Mouse (Mus musculus): ENCODE results near the gene Chst8.

The Chst8 gene

DNA sequence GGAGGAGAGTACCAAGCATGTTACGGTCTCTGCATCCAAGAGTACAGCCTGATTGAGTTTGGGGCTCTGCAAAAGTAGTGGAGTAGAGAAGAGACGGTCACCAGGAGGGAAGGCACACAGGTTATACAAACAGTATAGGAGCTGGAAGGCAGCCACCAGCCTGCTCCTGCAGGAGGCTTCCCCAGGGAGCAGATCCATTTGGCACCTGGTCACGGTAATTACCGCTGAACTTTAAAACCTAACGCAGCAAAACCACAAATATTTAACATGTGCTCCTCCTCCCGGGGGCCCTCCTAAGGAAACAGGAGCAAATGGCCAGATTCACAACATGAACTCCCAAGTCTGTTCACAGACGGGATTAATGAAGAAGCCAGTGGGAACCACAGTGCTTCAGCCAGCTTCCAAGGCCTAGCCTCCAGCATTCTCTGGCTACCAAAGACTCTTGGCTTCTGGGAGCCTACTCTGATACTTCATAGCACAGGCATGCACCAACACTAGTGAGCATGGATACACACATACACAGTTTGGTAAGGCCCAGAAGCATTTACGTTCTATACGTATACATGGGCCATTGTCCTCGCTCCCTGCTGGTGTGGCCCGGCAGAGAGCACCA lies 97.6 kb downstream of the Chst8 start:
- in situ Hi-C loops (cut with MboI), result no loop called here

DNA sequence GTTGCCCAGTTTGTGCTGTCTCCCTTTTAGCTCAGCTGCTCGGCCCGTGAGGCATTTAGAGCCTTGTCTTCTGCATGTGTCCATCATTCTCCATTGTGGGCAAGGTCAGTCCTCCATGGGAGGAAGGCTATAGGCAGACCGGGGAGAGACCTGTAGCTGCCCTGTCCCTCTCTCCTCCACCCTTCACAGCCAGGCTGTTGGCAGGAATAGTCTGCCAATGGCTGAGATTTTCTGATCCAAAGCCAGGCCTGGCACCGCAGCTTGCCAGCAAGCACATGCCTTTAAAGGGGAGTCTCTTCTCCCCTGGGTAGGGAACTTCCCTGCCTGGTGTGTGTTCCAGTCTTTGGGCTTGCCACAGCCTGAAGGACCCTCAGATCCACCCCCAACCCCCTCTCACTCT lies 103.4 kb downstream of the Chst8 start:
- in situ Hi-C loops (cut with MboI), result no loop called here

DNA sequence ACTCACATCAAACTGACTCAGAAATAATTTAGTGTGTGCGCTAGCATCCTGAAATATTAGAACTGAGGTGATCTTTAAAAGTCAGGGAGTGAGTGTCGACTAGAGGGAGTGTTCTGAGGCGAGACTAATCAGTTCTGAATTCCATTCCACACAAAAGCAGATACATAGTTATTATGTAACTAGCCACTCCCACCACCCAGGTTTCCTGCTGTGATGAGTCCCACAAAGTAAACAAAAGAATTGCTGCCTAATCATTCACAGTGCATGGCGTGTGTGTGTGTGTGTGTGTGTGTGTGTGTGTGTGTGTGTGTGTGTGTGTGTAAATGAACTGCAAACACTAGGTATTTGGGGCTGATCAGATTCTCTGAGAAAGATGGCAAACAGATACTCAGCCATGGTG lies 108.1 kb downstream of the Chst8 start:
- in situ Hi-C loops (cut with MboI), result no loop called here

DNA sequence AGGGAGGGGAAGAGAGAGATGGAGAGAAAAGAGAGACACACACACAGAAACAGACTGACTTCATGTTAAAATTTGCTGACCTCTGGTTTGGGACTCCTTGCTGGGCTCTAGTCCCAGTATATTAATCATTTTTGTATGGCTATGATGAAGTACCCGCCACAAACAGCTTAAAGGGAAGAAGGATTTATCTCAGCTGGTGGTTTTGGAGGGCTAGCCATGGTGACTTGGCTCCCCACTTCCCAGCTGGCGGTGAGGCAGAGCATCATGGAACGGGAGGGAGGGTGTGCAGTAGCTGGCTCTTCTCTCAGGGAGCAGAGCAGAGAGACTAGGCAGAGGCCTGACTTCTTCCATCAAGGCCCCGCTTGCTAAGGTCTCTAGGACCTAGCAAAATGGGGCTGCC lies 109.1 kb downstream of the Chst8 start:
- in situ Hi-C loops (cut with MboI), result no loop called here

DNA sequence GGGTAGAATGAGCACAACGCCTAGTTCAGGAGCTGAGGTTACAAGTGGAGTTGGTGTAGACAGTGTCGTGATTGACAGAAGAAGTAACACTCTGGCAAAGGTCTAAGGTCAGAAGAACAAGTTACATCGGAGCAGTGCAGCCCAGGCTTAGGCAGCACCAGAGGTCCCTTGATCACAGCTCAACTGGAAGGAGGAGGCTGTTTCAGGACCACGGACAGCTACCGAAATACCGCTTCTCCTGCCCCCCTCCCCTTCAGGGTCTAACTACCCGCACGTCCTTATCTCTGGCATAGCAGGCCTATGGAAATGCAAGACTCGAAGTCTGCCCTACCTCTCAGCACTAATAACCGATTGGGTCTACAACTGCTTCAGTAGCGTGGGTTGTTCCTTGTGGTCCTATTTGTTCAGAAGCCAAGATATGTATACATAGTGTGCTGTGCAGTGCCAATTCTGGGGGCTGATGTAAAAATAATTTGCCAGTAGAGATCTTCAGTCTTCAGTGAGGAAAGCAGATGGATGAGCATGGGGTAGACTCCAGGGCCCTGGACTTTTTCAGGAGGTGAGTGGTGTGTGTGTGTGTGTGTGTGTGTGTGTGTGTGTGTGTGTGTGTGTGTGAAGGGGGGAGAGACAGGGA lies 109.7 kb downstream of the Chst8 start:
- in situ Hi-C loops (cut with MboI), result no loop called here

DNA sequence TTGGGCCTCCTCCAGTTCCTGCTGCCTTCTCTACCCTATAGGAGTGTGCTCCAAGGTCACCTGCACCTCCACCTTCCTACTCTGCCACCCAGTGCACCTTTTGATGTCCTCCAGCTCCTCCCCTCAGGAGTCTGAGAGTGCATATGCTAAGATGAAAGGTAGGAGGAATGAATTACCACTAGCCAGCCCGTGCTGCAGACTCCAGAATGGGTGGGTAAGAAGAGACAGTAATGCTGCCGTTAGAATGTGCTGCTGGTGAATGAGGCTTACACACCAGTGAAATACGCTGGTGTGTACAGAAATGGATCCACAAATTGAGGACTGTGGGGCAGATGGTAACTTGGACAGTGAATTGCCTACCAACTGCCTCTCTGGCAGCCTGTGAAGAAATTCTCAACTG lies 112.6 kb downstream of the Chst8 start:
- in situ Hi-C loops (cut with MboI), result no loop called here

DNA sequence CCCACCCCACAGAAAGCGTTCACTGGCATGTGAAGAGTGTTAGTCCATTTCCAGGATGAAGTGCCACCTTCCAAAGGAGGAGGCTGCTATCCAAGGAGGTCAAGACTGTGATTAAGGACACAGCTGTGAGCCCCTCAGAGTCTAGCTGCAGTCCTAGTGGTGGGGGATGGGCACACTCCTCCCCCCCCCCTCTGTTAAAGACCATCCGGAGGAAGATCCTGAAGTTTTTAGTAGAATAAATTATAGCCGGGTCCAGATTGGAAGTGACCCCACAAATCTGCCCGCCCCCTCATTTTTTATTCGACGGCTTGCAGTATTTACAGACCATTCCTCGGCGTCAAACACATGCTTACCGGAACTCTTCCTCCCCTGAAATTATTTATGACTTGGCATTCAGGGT lies 114.3 kb downstream of the Chst8 start:
- in situ Hi-C loops (cut with MboI), result no loop called here

DNA sequence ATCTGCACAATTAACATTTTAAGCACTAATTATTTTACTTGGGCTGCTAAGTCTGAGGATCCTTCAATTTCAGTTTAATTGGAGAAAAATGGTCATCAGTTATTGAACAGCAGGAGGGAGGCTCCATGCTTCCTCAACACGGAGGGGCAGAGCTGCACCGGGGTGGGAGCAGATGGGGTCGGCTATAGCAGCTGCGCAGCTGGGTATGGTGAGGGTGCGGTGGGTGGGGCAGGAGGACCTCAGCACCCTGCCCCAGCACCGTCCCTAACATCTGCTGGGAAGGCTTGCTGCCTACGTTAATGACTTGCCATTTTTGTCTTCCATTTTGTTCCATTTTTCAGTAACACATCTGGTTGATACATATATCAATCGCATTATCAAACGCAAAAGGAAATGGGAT lies 116.4 kb downstream of the Chst8 start:
- in situ Hi-C loops (cut with MboI), result no loop called here

DNA sequence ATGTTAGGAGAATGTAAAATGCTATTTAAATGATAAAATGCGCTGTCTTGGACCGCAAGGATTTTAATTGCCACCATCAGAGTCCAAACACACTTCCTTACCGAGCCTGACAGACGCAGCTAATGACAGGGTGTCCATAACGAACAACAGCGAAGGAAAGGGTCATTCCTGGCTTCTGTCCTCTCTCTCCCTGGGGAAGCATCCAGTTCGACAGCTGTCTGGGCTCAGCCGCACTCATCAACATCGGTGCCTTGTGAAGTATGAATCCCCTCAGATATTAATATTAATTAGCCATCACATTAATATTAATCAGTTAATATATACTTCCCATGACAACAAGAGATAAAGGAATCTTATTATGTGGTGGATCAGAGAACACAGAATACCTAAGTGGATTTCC lies 117.6 kb downstream of the Chst8 start:
- in situ Hi-C loops (cut with MboI), result no loop called here

DNA sequence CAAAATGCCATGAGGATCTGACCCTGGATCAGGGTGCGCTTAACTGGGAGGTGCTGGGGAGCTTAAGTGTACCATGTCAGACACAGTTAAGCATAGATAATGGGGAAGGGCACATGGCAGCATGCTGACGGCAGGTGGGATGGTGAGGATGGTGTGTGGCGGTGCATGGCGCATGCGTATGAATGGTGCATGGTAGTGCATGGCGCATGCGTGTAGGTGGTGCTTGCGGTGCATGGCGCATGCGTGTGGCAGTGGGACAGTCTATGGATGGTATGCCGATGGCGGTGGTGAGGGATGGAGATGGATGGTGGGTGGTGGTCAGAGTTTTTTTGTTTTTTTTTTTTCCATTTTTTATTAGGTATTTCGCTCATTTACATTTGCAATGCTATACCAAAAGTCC lies 118.6 kb downstream of the Chst8 start:
- in situ Hi-C loops (cut with MboI), result no loop called here

DNA sequence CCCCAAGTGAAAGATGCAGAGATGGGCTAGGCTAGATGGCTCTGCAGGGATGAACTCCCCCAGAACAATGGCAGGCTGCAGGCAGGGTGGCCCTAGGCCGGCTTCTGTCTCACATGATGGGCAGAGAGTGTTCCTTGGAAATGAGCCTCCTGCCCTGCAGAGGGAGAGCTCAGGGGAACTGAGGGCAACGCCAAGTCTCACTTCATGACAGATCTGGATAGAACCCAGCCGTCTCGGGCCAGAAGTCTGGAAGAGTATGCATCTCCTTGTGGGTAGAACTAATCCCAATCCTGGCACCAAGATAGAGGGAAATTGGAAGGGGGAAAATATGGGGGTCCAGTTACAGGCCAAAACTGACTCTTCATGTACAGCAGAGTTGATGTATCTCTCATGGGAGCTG lies 119.4 kb downstream of the Chst8 start:
- in situ Hi-C loops (cut with MboI), result no loop called here

DNA sequence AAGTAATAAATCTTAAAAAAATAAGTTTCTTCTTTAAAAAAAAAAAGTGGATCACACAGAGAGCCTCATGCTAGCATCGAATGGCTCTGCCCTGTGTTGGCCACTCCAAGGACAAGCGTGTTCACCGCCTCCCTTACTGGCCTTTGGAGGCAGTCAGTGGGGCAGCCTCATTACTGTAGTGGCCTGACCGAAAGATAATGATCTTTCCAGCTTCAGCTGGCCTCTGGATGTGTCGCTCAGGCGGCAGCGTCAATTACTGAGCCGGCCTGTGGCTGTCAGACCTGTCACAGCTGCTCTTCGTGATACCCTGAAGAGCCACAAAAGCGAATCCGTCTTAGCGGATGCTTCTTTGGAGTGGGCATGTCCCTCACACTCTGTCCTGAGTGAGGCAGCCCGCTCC lies 122.4 kb downstream of the Chst8 start:
- in situ Hi-C loops (cut with MboI), result no loop called here

DNA sequence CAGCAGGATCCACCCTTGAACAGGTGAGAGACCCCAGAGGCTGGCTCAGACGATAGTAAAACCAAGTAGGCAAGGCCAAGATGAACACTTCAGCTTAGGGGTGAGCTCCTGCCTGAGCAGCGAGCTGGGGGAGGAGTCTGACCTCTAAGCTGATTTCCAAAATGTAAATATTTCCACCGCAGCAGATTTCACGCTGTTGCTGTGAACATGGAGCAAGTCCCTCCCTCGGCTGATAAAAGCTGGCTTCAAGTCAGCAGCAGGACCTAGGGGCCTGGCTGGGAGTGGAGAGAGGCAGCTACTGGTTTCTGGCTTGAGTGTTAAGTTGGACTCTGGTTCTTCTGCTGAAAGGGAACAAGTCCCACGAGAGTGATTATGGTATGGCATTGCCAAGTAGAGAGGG lies 123.5 kb downstream of the Chst8 start:
- in situ Hi-C loops (cut with MboI), result no loop called here

DNA sequence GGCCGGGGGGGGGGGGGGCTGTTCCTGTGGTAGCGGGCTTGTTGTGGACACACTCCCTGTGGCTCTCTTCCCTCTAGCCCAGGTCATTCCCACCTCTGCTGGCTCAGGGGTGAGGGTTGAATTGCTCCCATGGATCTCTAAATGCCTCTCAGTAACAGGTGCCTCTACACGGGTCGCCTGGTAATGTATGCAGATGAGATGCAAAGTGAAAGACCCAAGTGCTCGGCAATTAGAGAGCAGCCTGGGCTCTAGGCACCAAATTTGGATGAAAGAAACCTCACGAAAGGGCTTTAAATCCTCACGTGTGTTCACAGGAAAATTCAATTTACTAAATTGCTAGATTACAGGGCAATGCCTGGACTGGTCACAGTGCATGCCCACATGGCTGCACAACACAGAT lies 126.7 kb downstream of the Chst8 start:
- in situ Hi-C loops (cut with MboI), result no loop called here

DNA sequence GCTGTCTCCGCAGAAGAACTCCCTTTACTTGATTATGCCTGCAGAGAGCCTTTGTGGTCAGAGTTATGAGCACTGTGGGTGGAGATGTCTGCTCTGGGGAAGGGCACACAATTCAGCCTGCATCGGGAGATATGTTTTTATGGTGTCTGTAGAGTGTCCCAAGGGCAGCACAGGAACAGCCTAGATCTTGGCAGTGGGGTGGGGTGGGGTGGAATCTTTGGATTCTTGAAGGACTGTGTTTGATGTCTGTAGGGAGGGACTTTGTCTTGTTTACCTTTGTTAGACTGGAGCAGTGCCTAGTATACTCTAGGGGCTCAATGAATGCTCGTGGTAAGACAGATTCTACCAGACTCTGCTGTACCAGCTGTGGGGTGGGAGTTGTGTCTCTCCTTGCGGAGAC lies 127.3 kb downstream of the Chst8 start:
- in situ Hi-C loops (cut with MboI), result no loop called here

DNA sequence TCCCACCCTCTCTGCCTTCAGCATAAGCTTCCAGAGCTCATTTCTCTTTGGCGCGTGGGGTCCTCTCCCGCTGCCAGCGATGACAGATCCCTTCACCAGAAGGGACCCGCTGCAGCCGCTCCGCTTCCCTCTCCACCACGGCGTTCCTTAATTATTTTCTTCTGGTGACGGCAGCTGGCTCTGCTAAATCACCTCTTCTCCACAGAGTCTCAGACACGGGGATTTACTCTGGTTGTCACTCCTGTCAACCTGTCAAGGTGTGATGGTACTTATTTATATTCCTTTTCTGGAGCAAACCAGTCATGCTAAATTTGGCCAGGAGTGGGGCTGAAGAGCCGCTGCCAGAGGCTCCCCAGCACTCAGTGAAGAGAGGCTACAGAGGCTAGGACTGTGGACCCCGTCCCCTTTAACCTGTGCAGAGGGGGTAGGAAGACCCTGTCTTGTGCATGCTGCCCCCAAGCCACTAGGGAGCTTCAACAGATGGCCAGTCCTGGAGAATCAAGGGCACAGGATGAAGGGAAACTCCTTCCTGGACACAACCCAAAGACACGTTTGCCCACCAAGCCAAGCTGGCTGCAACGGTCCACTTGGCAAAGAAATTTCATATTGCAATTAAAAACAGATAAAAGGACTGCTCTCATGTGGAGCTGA lies 131.6 kb downstream of the Chst8 start:
- in situ Hi-C loops (cut with MboI), result no loop called here

DNA sequence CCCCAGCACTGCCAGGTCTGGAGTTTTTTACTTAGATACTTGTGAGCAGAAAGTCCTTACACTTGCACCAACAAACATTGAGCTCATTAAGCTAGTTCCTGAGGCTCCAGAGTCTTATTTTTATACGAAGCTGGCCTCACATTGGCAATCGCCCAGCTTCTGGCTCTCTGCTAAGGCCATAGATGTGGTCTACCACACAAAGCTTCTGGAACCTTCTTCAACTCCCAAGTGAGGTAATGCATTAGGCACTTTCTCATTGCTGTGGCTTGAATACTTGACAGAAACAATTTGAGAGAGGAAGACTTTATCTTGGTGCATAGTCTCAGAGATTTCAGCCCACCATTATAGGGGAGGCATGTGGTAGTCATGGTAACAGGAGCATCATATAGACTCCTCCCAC lies 132.6 kb downstream of the Chst8 start:
- in situ Hi-C loops (cut with MboI), result loop anchor here (10.0 kb wide), 1 partner anchor 265 kb away; no protein-coding TSS in a partner anchor

DNA sequence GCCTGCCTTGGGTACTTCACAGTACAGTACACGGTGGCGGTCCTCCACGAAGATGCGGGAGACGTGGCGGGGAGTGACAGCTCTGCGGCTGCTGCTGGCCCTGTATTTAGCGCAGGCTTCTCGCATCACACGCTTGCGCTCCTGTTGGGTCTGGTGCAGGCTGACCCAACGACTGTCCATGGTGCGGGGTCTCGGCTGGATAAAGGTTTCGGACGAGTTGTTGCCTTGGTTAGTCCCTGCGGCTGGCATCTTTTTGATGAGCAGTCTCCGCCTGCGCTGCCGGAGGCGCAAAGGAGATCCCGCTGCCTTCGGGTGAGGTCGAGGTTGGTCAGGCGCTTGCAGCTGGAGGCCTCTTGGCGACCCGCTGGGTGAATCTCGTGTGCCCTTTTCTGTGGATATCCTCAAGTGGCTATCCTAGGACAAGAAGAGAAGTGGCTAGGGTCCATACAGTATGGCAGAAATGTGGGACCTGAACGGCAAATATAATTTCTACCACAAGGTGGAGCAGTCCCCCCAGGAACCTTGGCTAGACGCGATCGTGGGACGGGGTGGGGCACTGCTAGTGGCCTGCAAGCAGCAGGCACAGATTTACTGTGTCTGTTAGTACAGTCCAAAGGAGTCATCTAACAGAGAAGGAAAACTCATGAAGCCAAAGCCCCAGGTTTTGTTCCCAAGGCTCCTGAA lies 136.5 kb downstream of the Chst8 start:
- in situ Hi-C loops (cut with MboI), result loop anchor here (10.0 kb wide), 1 partner anchor 261 kb away; no protein-coding TSS in a partner anchor

DNA sequence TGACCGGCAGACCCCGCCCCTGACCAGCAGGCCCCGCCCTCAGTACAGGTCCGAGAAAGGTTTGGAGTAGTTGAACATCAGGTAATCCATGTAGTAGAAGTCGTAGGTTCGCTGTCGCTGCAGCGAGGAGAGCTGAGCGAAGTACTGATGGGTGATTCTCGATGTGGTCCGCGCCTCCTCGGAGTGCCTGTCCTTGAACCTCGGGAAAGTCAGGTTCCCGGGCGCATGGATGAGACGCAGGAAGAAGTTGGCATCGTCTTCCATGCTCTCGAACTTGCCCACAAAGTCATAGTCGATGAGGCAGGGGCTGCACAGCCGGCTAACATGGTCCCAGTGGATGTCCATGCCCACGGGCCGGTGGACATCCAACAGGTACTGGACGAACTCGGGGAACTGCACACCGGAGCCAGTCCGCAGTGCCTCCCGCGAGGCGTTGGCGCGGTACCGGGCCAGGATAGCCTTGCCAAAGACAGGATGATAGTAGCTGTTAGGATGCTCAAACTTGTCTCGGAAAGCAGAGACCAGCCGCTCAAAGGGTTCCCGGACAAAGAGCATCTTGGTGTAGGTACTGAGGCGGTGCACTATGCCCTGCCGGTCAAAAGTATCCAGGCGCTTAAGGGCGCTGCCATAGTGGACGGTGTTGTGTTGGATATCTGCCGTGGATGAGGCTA lies 137.3 kb downstream of the Chst8 start:
- in situ Hi-C loops (cut with MboI), result loop anchor here (10.0 kb wide), 1 partner anchor 260 kb away; no protein-coding TSS in a partner anchor

DNA sequence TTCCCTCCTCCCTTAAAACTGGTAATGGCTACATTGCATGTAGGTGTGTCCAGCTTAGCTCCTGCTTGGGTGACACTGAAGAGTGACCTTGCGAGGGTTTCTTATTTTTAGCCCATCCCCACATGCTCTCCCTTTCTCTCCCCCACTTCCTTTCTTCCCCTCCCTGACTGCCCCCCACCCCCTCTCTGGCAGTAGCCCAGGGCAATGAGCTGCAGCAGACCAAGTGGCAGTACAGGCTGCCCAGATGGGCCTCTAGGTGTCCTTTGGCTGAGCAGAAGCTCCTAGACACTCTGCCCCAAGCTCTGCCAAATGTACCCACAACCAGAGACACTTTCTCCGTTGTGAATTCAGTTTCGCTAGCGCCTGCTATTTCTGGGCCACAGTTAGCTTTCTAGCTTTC lies 139.6 kb downstream of the Chst8 start:
- in situ Hi-C loops (cut with MboI), result loop anchor here (10.0 kb wide), 1 partner anchor 258 kb away; no protein-coding TSS in a partner anchor

DNA sequence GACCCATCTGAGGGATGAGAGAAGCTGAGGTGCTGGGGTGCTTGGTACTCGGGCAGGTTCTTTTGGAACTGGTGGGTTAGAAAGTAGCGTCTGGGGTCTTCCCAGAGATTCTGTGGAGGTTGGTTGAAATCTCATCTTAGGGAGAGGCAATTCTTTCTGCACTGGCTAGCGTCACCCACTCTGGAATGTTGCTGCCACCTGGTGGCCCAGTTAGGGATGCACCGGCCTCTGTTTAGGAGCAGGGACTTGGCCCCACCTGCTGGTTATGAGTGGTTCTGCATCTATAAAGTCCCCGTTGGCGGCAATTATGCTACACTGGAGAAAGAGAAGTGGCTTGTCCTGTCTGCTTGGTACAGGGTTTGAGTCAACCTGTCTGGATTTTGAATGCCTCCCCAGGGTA lies 140.6 kb downstream of the Chst8 start:
- in situ Hi-C loops (cut with MboI), result loop anchor here (10.0 kb wide), 1 partner anchor 257 kb away; no protein-coding TSS in a partner anchor

DNA sequence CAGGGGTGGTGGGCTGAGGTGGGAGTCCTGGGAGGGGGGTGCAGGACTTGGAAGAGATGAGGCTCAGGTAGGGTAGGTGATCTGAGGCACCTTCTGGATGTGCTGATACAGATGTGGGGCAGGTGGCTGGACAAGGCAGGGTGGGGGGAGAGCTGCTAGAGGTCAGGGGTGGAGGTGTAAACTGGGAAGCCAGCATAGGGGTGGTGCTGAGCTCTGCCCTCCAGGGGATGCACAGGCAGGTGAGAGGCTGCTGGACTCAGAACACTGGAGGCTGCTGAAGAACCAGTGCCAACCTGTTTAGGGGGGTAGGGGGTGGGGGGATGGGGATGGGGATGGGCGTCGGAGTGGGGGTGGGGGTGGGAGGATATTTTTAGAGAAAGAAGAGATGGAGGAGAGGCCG lies 141.7 kb downstream of the Chst8 start:
- in situ Hi-C loops (cut with MboI), result loop anchor here (10.0 kb wide), 1 partner anchor 256 kb away; no protein-coding TSS in a partner anchor
